Mouse (Mus musculus) olfactory bulb, adult 2 months (tissue): Measurements from ENCODE around the gene Myh3. TPM values are rescaled to one million over a fixed set of nuclear protein-coding genes. Genes with fewer than 3 reads are reported as not detected.

ENCODE experiments used
- H3K27ac ChIP-seq: fragments of 200-500 bp; 2 replicates; pipeline ENCODE4 v1.5.1; 2012; ENCODE audit warnings: low read depth, low read length; ENCODE audit not compliant: insufficient read depth
- H3K4me1 ChIP-seq: fragments of 200-500 bp; 2 replicates; pipeline ENCODE4 v1.6.1; 2012; ENCODE audit warnings: low read length; ENCODE audit not compliant: control insufficient read depth, insufficient read depth
- H3K4me3 ChIP-seq: fragments of 200-500 bp; 2 replicates; pipeline ENCODE4 v1.5.1; 2012; ENCODE audit warnings: mild to moderate bottlenecking, low read depth, low read length, moderate library complexity; ENCODE audit not compliant: insufficient read depth
- CTCF ChIP-seq: fragments of 200-500 bp; IDR thresholded peaks from 2 replicates; pipeline ENCODE4 v1.5.1; 2012; ENCODE audit warnings: low read depth, mild to moderate bottlenecking, low read length, moderate library complexity; ENCODE audit not compliant: insufficient read depth
- POLR2A ChIP-seq: fragments of 200-500 bp; IDR thresholded peaks from 2 replicates; pipeline ENCODE4 v1.6.1; 2012; ENCODE audit warnings: mild to moderate bottlenecking, low read depth, low read length, moderate library complexity; ENCODE audit not compliant: insufficient read depth
- WGBS: fragments of 180-500 bp; shearing (Covaris S2); methylation state at CpG from one replicate; pipeline ENCODE4 v1.1.7; 2018; 5-methylcytosine and 5-hydroxymethylcytosine counted together
- polyA plus RNA-seq: library from polyadenylated mRNA; stranded (reverse); fragments of >200 nt; gene quantifications from 2 replicates; pipeline ENCODE4 v1.2.4, GENCODE M21; 2012; ENCODE audit warnings: low replicate concordance; ENCODE audit not compliant: missing spikeins, insufficient read depth, insufficient read length

Myh3 gene
- polyA plus RNA-seq, 1 experiment: not detected

DNA sequence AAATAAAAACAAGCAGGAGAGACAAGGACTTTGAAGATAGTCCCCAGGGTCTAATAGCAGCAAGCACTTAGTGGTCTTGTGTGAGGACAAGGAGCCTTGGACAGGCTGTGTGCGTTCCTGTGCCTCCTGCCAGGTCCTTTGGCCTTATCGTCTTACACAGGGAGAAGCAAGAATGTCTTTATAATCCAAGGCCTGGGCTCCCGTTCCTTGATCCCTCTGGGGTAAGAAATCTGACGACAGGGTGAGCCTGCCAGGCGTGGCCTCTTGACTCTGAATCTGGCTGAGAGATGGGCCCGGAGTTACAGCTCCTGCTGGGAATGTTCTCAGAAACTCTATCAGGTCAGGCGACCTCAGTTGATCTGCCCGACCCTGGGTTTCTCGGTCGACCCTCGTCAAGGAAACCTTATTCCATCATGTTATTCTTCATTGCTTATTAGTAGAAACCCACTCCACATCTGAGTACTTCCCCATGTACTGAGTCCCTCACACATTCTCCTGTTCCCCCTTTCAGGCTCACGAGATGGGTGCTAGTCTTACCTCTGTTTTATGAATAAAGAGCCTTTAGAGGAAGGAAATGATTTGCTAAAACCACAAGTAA lies 42.7 kb downstream of the Myh3 start:
- no peak overlapping the region for H3K27ac ChIP-seq
- H3K4me3 ChIP-seq: no peak overlapping the region
- H3K4me1 ChIP-seq: no peaks in the 10 kb centered on the region
- 81% methylated on average over 12 of the region's 12 CpGs for WGBS
- TF ChIP-seq POLR2A: no peak
- no peak for TF ChIP-seq CTCF

DNA sequence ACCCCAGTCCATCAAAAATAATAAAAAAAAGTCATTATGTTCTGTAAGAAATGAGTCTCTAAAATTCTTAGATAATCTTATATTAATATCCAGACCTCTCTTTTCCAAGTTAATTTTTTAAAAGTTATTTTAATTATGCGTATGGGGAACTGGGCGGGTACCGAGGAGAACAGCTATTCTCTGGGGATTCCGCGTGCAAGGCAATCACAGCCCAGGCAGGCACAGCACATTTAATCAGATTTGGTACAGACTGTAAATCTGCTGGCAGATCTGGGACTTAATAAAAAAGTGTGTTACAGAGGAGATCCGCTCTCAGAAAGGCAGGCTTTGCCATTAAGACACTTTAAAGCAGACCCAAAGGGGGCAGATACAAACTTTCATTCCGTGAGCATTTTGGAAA lies 46.8 kb downstream of the Myh3 start:
- Histone ChIP-seq H3K4me3 (no peak overlapping the region), H3K4me1 (no peaks in the 10 kb centered on the region), H3K27ac (no peak overlapping the region)
- WGBS: 79% methylated on average over 7 of the region's 7 CpGs
- TF ChIP-seq POLR2A: no peak

DNA sequence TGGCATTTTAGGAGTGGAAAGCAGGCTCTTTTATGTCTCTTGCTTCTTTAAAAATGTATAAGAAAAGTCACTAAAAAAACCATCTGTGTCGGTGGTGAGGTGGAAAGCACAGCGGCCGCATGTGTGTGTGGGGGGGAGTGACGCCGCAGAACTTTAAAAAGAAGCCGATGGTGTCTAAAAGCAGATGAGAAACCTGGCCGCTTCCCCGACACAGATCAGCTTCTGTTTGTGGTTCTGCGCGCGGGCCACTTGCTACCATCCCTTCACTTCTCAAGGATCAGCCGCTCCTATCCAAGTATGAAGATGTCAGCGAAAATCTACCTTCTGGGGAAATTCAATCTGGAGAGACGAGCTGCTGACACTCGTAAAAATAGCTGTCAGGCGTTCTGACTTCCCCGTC lies 47.3 kb downstream of the Myh3 start:
- 86% methylated on average over 17 of the region's 17 CpGs for WGBS
- TF ChIP-seq CTCF (0 out of 2 replicates have a peak, but pooled peaks have one; percentile 8), POLR2A (no peak)
- Histone ChIP-seq H3K27ac (no peak overlapping the region), H3K4me1 (no peaks in the 10 kb centered on the region), H3K4me3 (no peak overlapping the region)

DNA sequence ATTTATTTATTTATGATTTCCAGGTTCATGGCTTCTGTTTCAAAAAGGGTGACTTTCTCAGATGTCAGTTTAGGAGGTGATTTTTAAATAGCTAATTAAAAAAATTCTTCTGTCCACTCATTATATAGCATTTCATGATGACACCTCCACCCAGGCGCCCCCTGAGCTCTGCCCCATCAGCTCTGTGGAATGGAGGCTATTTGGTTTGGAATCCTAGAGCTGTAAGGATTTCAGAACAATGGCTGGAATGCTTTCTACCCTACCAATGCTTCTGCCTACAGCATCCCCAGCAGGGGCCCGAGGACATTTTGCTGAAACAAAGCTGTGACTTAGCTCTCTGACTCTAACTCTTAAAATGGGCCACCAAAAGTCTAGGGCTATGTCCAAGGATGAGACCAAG lies 55.4 kb downstream of the Myh3 start:
- Histone ChIP-seq H3K4me3 (no peak overlapping the region), H3K4me1 (no peaks in the 10 kb centered on the region), H3K27ac (no peak overlapping the region)
- TF ChIP-seq POLR2A (no peak), CTCF (no peak)
- 76% methylated on average over 2 of the region's 2 CpGs for WGBS

DNA sequence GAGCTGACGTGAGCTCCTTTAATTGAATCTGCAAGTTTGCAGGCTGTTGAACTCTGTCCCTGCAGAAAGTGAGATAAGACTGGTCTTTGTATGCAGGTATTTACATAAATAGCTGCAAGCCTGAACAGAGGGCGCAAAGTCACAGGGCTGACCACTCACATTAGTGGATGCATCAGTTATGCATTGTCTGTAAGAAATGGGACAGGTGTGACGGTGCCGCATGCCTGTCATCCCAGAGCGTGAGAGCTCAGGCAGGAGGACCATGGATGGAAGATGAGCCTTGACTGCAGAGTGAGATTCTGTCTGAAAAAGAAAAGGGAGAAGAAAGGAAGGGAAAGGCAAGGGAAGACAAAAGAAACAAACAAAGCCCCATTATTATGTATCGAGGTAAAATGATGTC lies 56.6 kb downstream of the Myh3 start:
- 86% methylated on average over 6 of the region's 6 CpGs for WGBS
- H3K4me3 ChIP-seq: no peak overlapping the region
- TF ChIP-seq CTCF (no peak), POLR2A (no peak)
- no peak overlapping the region for H3K27ac ChIP-seq
- no peaks in the 10 kb centered on the region for H3K4me1 ChIP-seq

DNA sequence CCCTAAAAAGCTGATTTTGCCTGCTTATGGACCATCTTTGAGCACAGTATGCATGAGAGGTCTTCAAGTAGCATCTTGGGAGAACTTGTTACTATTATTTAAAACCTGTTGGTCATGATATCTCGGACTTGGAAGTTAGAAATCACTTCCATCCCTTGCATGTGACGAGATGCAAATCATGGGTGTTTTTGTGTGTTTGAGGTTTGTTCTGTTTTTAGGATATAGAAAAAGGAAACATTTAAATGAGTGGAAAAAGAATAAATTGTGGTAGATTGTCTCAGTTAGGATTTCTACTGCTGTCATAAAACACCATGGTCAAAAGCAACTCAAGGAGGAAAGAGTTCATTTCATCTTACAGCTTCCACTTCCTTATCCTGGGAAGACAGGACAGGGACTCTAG lies 57.4 kb downstream of the Myh3 start:
- no peak overlapping the region for H3K27ac ChIP-seq
- WGBS: 95% methylated on average over 2 of the region's 2 CpGs
- no peaks in the 10 kb centered on the region for H3K4me1 ChIP-seq

DNA sequence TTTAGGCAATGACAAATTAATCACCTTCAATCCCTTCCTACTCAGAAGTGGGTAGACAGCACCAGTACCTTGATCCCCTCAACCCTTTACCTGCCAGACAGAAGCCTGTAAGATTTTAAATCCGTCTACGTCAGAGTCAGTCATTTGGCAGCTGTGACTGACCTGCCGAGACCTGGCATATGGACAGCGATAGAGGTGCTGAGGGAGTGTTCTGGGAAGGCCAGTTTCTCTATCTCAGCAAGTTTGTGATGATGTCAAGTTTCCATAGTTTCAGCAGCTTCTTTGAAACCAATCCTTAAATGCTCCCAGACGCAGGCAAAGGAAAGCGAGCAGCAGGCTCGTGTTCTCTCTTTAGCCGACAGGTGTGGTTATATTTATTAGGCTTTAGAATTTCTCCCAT lies 61.5 kb downstream of the Myh3 start:
- no peaks in the 10 kb centered on the region for H3K4me1 ChIP-seq
- H3K4me3 ChIP-seq: no peak overlapping the region
- TF ChIP-seq CTCF (no peak), POLR2A (no peak)
- 90% methylated on average over 8 of the region's 8 CpGs for WGBS
- H3K27ac ChIP-seq: no peak overlapping the region

More for the DNA sequence above, 57.4 kb downstream of the Myh3 start:
- no peak for TF ChIP-seq CTCF
- no peak for TF ChIP-seq POLR2A
- no peak overlapping the region for H3K4me3 ChIP-seq

DNA sequence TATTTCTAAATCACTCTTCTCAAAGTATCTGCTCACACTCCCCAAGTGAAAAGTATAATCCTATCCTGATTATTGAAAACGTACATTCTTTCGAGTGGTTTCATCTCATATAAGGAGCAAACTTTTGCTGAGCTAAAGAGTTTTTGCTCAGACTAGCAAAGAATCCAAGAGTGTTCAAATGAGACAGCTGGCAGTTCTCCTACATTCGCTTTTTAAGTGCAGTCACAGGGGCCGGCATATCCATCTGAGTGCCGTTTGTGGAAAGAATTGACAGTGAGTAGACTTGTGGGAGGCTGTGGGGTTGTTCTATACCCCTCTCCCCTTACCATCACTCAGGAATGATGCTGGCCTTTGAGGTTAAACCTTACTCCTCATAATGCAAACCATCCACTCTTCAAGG lies 62.1 kb downstream of the Myh3 start:
- no peak overlapping the region for H3K4me3 ChIP-seq
- no peak for TF ChIP-seq POLR2A
- TF ChIP-seq CTCF: no peak
- WGBS: 85% methylated on average over 5 of the region's 5 CpGs
- H3K4me1 ChIP-seq: no peaks in the 10 kb centered on the region
- H3K27ac ChIP-seq: no peak overlapping the region

DNA sequence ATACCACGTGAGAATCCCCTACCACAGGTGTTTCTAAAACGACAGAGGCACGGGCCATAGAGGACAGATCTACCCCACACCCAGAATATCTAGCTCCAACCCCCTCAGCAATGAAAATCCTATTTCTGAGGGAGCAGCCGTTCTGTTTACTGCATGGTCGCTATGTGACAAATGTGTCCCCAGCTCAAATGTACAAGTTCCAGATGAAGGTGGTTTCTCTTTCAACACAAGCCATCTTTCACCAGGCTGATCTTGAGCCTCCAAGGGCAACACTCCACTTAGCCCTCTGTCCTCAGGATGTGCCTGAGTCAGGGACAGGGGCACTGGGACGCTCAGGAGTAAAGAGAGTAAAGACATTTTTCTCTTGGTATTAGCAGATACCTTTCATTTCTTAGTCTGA lies 62.9 kb downstream of the Myh3 start:
- H3K4me3 ChIP-seq: no peak overlapping the region
- WGBS: 87% methylated on average over 6 of the region's 6 CpGs
- no peak overlapping the region for H3K27ac ChIP-seq
- H3K4me1 ChIP-seq: no peaks in the 10 kb centered on the region
- TF ChIP-seq POLR2A (no peak), CTCF (no peak)

DNA sequence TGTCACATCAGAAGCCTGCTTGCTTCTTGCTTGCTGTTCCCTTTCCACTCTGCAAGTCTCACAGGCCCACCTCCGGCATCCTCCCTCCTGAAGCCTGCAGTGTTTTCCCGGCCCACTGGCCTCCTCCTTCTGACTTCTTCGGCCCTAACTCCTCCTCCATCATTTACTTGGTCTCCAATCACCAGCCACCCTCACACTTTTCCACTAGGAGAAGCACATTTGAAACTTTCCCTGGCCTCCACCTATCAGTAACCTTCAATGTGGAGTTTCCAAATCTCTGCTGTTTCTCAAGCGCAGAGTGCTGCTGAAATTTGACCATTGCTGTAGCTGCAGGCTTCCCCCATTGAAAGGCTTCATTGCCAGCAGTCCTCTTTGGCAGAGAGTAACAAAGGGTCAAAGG lies 63.9 kb downstream of the Myh3 start:
- Histone ChIP-seq H3K4me1 (no peaks in the 10 kb centered on the region), H3K4me3 (no peak overlapping the region), H3K27ac (no peak overlapping the region)
- WGBS: 68% methylated on average over 4 of the region's 4 CpGs
- no peak for TF ChIP-seq POLR2A
- TF ChIP-seq CTCF: no peak
